Mouse (Mus musculus) spleen, adult 2 months (tissue): ENCODE results near the gene Npr3.

ENCODE experiments used
- CTCF ChIP-seq: fragments of 200-500 bp; IDR thresholded peaks from 2 replicates; pipeline ENCODE4 v1.5.1; 2011; ENCODE audit warnings: mild to moderate bottlenecking, inconsistent platforms; ENCODE audit not compliant: insufficient read depth, insufficient read length, insufficient replicate concordance; ENCODE audit errors: extremely low read depth
- POLR2A ChIP-seq: fragments of 200-500 bp; IDR thresholded peaks from 2 replicates; pipeline ENCODE4 v1.6.1; 2011; ENCODE audit warnings: low read depth, low read length, inconsistent platforms

DNA sequence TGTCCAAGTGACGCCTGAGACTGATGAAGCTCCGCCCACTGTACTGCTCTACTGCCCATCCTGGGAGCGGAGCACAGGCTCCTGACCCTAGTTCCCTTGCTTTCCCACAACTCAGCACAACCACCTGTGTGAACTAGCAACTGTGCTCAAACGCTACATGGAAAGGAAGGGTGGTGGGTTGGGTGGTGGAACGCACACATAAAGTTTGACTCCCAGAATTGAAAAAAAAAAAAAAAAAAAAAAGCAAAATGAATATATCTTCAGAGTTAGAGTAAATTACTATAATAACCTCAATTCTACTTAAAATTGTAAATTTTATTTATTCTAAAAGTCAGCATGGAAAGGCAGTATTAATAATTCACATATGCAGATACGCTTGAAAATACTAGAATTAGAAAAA is 25.3 kb downstream of the Npr3 start:
- TF ChIP-seq POLR2A = no peak
- no peak for TF ChIP-seq CTCF
